Mouse (Mus musculus) embryonic facial prominence, embryonic 14.5 days (tissue): ENCODE data around the gene Tmprss15. TPM values are rescaled to one million over a fixed set of nuclear protein-coding genes. Genes with fewer than 3 reads are reported as not detected.

Source experiments
- ATAC-seq: fragments of 200-750 bp; cut with Nextera tagmentation; 2 replicates; pipeline ENCODE4 v1.8.0; 2017; ENCODE audit warnings: low read depth, moderate number of reproducible peaks, moderate TSS enrichment
- DNase-seq: peaks from one replicate; pipeline ENCODE4 v3.0.0-alpha.2; 2015; ENCODE audit warnings: low spot score
- H3K27ac ChIP-seq: fragments of 300-500 bp; sonication (generic); replicated peaks from 2 replicates; pipeline ENCODE4 v1.5.1; 2014; ENCODE audit warnings: low read depth, mild to moderate bottlenecking, low read length, moderate library complexity
- H3K27me3 ChIP-seq: fragments of 300-500 bp; sonication (generic); replicated peaks from 2 replicates; pipeline ENCODE4 v1.6.1; 2014; ENCODE audit warnings: low read length; ENCODE audit not compliant: control insufficient read depth, insufficient read depth
- H3K36me3 ChIP-seq: fragments of 300-500 bp; sonication (generic); 2 replicates; pipeline ENCODE4 v1.6.1; 2014; ENCODE audit warnings: low read length, mixed read lengths; ENCODE audit not compliant: control insufficient read depth, insufficient read depth
- H3K4me1 ChIP-seq: fragments of 300-500 bp; sonication (generic); 2 replicates; pipeline ENCODE4 v1.6.1; 2014; ENCODE audit warnings: antibody characterized with exemption, low read length; ENCODE audit not compliant: control insufficient read depth, insufficient read depth
- H3K4me2 ChIP-seq: fragments of 300-500 bp; sonication (generic); 2 replicates; pipeline ENCODE4 v1.6.1; 2014; ENCODE audit warnings: low read depth, mild to moderate bottlenecking, low read length, moderate library complexity, mixed read lengths
- H3K4me3 ChIP-seq: fragments of 300-500 bp; sonication (generic); 2 replicates; pipeline ENCODE4 v1.5.1; 2014; ENCODE audit warnings: low read depth, mild to moderate bottlenecking, low read length
- H3K9ac ChIP-seq: fragments of 300-500 bp; sonication (generic); 2 replicates; pipeline ENCODE4 v1.6.1; 2014; ENCODE audit warnings: low read depth, mild to moderate bottlenecking, low read length, moderate library complexity, mixed read lengths
- H3K9me3 ChIP-seq: fragments of 300-500 bp; sonication (generic); 2 replicates; pipeline ENCODE4 v1.6.1; 2016; ENCODE audit warnings: low read length; ENCODE audit not compliant: control insufficient read depth
- WGBS: fragments of 180-500 bp; shearing (Covaris S2); extraction: QIAGEN DNeasy Blood & Tissue Kit; methylation state at CpG from one replicate; pipeline ENCODE4 v1.1.7; 2014; 5-methylcytosine and 5-hydroxymethylcytosine counted together
- polyA plus RNA-seq: library from polyadenylated mRNA; unstranded; fragments of >200 nt; fragmentation: Nextera tagmentation; extraction: Ambion mirVana; gene quantifications from 2 replicates; pipeline ENCODE4 v1.2.1, GENCODE M21; 2014

The Tmprss15 gene
- not detected in 2 replicates for polyA plus RNA-seq

DNA sequence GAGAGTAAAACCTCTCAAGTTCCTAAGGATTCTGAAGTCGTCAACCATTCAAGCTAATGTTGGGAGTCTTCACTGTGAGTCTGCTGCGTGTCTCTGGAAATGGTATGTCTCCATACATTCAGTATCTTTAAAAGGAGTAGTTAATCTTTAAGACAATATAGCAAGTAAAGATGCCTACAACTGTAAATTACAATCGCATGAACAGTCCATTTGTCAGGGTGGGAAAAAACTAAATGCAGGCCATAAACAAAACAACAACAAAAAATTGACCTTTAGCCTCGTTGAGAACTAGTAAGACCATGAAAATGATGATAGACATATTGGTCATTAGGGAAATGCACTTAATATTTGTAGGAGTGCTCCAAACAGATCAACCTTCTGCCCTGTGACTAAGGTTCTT, at the start of gene Tmprss15:
Tmprss15 (minus strand) TSS at position 101 of the 400 bp plus-strand sequence.
- no peak for DNase-seq
- no peak within 1 kb of the TSS for H3K4me2 ChIP-seq
- H3K9me3 ChIP-seq, result no peaks in the 10 kb centered on the region
- no peak within 1 kb of the TSS for H3K9ac ChIP-seq
- H3K27ac ChIP-seq, result no peak within 1 kb of the TSS
- no peaks in the 10 kb centered on the region for H3K36me3 ChIP-seq
- 83% methylated on average over 4 of the region's 4 CpGs for WGBS
- no peak within 1 kb of the TSS for H3K4me3 ChIP-seq
- no peaks in the 10 kb centered on the region for H3K27me3 ChIP-seq
- no peaks in the 10 kb centered on the region for H3K4me1 ChIP-seq
- ATAC-seq, result no peak

- no peak overlapping the region for H3K27ac ChIP-seq
- no peaks in the 10 kb centered on the region for H3K27me3 ChIP-seq
- DNase-seq (peak; percentile 57), ATAC-seq (no peak)
- no peaks in the 10 kb centered on the region for H3K4me1 ChIP-seq
- H3K4me2 ChIP-seq, result no peak overlapping the region
- WGBS, result 43% methylated on average over 1 of the region's 1 CpGs
- no peaks in the 10 kb centered on the region for H3K36me3 ChIP-seq
- no peak overlapping the region for H3K4me3 ChIP-seq
- H3K9ac ChIP-seq, result no peak overlapping the region
- H3K9me3 ChIP-seq, result no peaks in the 10 kb centered on the region
Observed at GRCm38 (mm10) chr16:79114879-79115278, 24.0 kb upstream of the Tmprss15 start.

GRCm38 (mm10) chr16:79109516-79109915, 18.6 kb upstream of the Tmprss15 start:
- WGBS, result 44% methylated on average over 1 of the region's 1 CpGs

GRCm38 (mm10) chr16:79108969-79109368, 18.1 kb upstream of the Tmprss15 start:
- no peak for DNase-seq

More at GRCm38 (mm10) chr16:79109516-79109915, 18.6 kb upstream of the Tmprss15 start:
- Histone ChIP-seq H3K27ac (no peak overlapping the region), H3K36me3 (no peaks in the 10 kb centered on the region), H3K27me3 (no peaks in the 10 kb centered on the region), H3K4me2 (no peak overlapping the region), H3K9ac (no peak overlapping the region), H3K4me3 (no peak overlapping the region), H3K9me3 (no peaks in the 10 kb centered on the region), H3K4me1 (no peaks in the 10 kb centered on the region)
- DNase-seq, result no peak
- no peak for ATAC-seq

DNA sequence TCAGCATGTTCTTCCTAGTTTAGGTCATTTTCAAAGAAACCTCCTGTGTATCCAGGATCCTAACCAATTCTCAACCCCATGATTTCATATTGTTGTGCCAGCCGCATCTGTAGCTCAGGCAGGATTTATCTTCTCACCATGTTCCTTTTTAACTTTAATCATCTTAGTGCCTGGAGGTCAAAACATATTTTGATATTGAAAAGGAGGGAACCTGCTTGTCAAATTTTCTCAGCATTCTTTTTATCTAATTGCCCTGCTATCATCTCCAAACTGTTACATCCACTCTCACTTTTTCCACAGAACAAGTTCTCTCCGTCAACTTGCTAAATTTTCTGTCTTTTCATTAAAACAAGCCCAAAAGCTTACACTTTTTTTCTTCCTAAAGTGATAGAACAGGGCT, 9.4 kb upstream of the Tmprss15 start:
- Histone ChIP-seq H3K9ac (no peak overlapping the region), H3K27me3 (no peaks in the 10 kb centered on the region), H3K4me1 (no peaks in the 10 kb centered on the region), H3K27ac (no peak overlapping the region), H3K36me3 (no peaks in the 10 kb centered on the region), H3K4me3 (no peak overlapping the region), H3K9me3 (no peaks in the 10 kb centered on the region), H3K4me2 (no peak overlapping the region)
- ATAC-seq (no peak), DNase-seq (no peak)
- WGBS, result 71% methylated on average over 2 of the region's 2 CpGs

More at GRCm38 (mm10) chr16:79108969-79109368, 18.1 kb upstream of the Tmprss15 start:
- H3K9ac ChIP-seq, result no peak overlapping the region
- H3K4me2 ChIP-seq, result no peak overlapping the region
- WGBS, result 68% methylated on average over 5 of the region's 5 CpGs
- H3K4me3 ChIP-seq, result no peak overlapping the region
- no peaks in the 10 kb centered on the region for H3K27me3 ChIP-seq
- no peak for ATAC-seq
- H3K4me1 ChIP-seq, result no peaks in the 10 kb centered on the region
- H3K9me3 ChIP-seq, result no peaks in the 10 kb centered on the region
- H3K36me3 ChIP-seq, result no peaks in the 10 kb centered on the region
- no peak overlapping the region for H3K27ac ChIP-seq

DNA sequence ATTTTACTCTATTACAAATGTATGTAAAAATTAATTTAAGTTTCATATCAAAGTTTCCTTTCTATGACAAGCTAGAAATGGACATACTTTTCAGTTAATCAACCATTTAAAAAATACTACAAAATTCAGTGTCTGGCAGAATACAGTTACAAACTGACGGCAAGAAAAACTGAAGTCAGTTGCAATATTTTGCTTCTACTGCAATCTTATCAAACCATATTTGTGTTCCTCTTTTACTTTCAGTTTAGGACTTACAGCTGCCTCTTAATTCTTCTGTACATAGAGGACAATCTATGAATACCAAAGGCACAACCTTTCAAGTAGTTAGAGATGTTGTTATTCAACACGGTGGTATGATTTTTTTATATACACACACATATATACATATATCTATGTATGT, 7.4 kb upstream of the Tmprss15 start:
- no peak for ATAC-seq
- Histone ChIP-seq H3K27ac (no peak overlapping the region), H3K9me3 (no peaks in the 10 kb centered on the region)

GRCm38 (mm10) chr16:79086550-79086949, 4.3 kb downstream of the Tmprss15 start:
- no peaks in the 10 kb centered on the region for H3K27me3 ChIP-seq
- no peaks in the 10 kb centered on the region for H3K9me3 ChIP-seq
- H3K9ac ChIP-seq, result no peak overlapping the region
- no peaks in the 10 kb centered on the region for H3K4me1 ChIP-seq
- no peak for DNase-seq
- ATAC-seq, result no peak
- WGBS, result 86% methylated on average over 6 of the region's 6 CpGs
- H3K27ac ChIP-seq, result no peak overlapping the region
- no peaks in the 10 kb centered on the region for H3K36me3 ChIP-seq
- H3K4me3 ChIP-seq, result no peak overlapping the region
- H3K4me2 ChIP-seq, result no peak overlapping the region

More for the DNA sequence above, 7.4 kb upstream of the Tmprss15 start:
- DNase-seq, result no peak
- H3K36me3 ChIP-seq, result no peaks in the 10 kb centered on the region
- no peak overlapping the region for H3K4me3 ChIP-seq
- H3K27me3 ChIP-seq, result no peaks in the 10 kb centered on the region
- no peak overlapping the region for H3K4me2 ChIP-seq
- WGBS, result 89% methylated on average over 2 of the region's 2 CpGs
- no peaks in the 10 kb centered on the region for H3K4me1 ChIP-seq
- H3K9ac ChIP-seq, result no peak overlapping the region

- DNase-seq (peak; percentile 7), ATAC-seq (no peak)
- Histone ChIP-seq H3K27ac (no peak overlapping the region), H3K27me3 (no peaks in the 10 kb centered on the region), H3K9me3 (no peaks in the 10 kb centered on the region), H3K4me3 (no peak overlapping the region), H3K36me3 (no peaks in the 10 kb centered on the region), H3K9ac (no peak overlapping the region), H3K4me2 (no peak overlapping the region), H3K4me1 (no peaks in the 10 kb centered on the region)
- WGBS, result 83% methylated on average over 1 of the region's 1 CpGs
Observed at GRCm38 (mm10) chr16:79063848-79064247, 27.0 kb downstream of the Tmprss15 start.

DNA sequence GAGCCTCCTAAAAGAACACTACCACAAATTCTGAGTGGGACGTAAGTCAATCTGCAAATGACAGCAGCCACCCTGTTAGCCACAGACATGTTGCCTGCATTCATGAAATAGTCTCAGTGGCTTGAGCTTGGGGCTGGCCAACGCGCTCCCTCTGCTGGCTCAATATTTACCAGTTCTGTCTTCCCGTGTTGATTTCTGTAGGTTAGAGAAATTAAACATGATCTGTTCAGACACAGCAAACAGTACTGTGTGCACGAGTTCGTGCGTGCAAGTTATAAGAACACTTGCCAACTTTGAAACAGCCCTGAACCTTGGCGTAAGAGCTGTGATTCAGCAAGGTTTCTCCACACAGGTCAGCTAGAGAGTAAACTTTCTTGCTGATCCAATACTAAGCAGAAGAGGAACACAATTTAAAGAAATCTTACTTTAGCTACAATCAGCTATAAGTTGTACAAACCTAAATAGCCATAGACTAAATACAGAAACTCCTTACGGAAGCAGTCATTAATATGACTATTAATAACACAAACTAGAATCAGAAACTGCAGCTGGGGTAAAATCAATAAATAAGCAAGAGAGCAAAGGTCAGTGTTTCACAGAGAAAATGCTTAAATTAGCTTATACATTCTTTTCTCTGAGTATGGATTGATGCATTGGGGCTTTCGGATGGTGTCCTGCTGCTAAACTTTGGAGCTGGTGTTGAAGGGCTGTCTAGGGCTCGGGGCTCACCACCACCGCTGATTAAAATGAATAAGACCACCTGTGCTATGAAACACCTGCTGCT, 31.9 kb downstream of the Tmprss15 start:
- Histone ChIP-seq H3K27me3 (no peaks in the 10 kb centered on the region), H3K36me3 (no peaks in the 10 kb centered on the region), H3K4me2 (no peak overlapping the region), H3K4me1 (no peaks in the 10 kb centered on the region), H3K9ac (no peak overlapping the region), H3K4me3 (no peak overlapping the region), H3K27ac (no peak overlapping the region), H3K9me3 (no peaks in the 10 kb centered on the region)
- whole genome bisulfite sequencing, result 49% methylated on average over 12 of the region's 12 CpGs
- DNase-seq (peak; percentile 59), ATAC-seq (peak; percentile 44; the same call in 1 of the 2 replicates)
